Mouse (Mus musculus) brain, adult 10 weeks (tissue): ENCODE results near the gene Ncf1. TPM values are rescaled to one million over a fixed set of nuclear protein-coding genes. Genes with fewer than 3 reads are reported as not detected.

Experiments used
- polyA plus RNA-seq: library from polyadenylated mRNA; stranded (reverse); fragments of 350-450 nt; fragmentation: Illumina TruSeq; extraction: RNeasy Lipid Tissue Mini Kit (QIAGEN cat#74804); gene quantifications from one replicate; pipeline ENCODE4 v1.2.3, GENCODE M21; 2015; ENCODE audit warnings: low read depth, low replicate concordance

The Ncf1 gene
- polyA plus RNA-seq = 5.8 TPM

GRCm38 (mm10) chr5:134229391-134229790, at the start of gene Ncf1:
Gene Ncf1 (minus strand): TSS chr5:134229625.

GRCm38 (mm10) chr5:134183880-134184808, 45.3 kb downstream of the Ncf1 start, which contains the start of gene Gtf2ird2:
Gene Gtf2ird2 (plus strand): TSS chr5:134184019.

GRCm38 (mm10) chr5:134176169-134176881, 53.1 kb downstream of the Ncf1 start, which contains the start of gene Rcc1l:
Gene Rcc1l (minus strand): TSS chr5:134176774.

Other genes starting within 250 kb of the Ncf1 start
- gene Castor2, start 129.9 kb downstream of the Ncf1 start, polyA plus RNA-seq = 52.5 TPM
- gene Rcc1l, start 52.9 kb downstream of the Ncf1 start, polyA plus RNA-seq = 13.0 TPM
- 10.9 TPM for gene Gtf2ird2, start 45.6 kb downstream of the Ncf1 start, polyA plus RNA-seq
- 132 TPM for gene Gtf2i, start 85.1 kb upstream of the Ncf1 start, polyA plus RNA-seq
- gene Gtf2ird1, start 227.1 kb upstream of the Ncf1 start, polyA plus RNA-seq = 28.8 TPM